Mouse (Mus musculus) brown adipose tissue, adult 24 weeks (tissue): Measurements from ENCODE around the gene Cbx5. TPM values are rescaled to one million over a fixed set of nuclear protein-coding genes. Genes with fewer than 3 reads are reported as not detected.
A peak's percentile ranks its signal among the peaks of the same experiment; 100 is the strongest.
"Not testable (repeated sequence)": the region's sequence is repeated elsewhere in the genome, so short reads cannot be mapped to it uniquely, and the experiment has no call there.

Experiments
- H3K27ac ChIP-seq: fragments of 200-500 bp; replicated peaks from 2 replicates; pipeline ENCODE4 v1.5.1; 2012; ENCODE audit warnings: low read depth, mild to moderate bottlenecking, low read length
- H3K4me1 ChIP-seq: fragments of 200-500 bp; 2 replicates; pipeline ENCODE4 v1.6.1; 2012; ENCODE audit warnings: low read length, mixed read lengths; ENCODE audit not compliant: control insufficient read depth, insufficient read depth, insufficient read length
- H3K4me3 ChIP-seq: fragments of 200-500 bp; 2 replicates; pipeline ENCODE4 v1.5.1; 2012; ENCODE audit warnings: low read depth, mild to moderate bottlenecking, low read length, moderate library complexity; ENCODE audit not compliant: insufficient read depth
- polyA plus RNA-seq: library from polyadenylated mRNA; stranded (reverse); fragments of >200 nt; gene quantifications from 2 replicates; pipeline ENCODE4 v1.2.4, GENCODE M21; 2012; ENCODE audit not compliant: missing spikeins, insufficient read depth, insufficient read length

The Cbx5 gene
- polyA plus RNA-seq, 1 experiment: 37.9 TPM

DNA sequence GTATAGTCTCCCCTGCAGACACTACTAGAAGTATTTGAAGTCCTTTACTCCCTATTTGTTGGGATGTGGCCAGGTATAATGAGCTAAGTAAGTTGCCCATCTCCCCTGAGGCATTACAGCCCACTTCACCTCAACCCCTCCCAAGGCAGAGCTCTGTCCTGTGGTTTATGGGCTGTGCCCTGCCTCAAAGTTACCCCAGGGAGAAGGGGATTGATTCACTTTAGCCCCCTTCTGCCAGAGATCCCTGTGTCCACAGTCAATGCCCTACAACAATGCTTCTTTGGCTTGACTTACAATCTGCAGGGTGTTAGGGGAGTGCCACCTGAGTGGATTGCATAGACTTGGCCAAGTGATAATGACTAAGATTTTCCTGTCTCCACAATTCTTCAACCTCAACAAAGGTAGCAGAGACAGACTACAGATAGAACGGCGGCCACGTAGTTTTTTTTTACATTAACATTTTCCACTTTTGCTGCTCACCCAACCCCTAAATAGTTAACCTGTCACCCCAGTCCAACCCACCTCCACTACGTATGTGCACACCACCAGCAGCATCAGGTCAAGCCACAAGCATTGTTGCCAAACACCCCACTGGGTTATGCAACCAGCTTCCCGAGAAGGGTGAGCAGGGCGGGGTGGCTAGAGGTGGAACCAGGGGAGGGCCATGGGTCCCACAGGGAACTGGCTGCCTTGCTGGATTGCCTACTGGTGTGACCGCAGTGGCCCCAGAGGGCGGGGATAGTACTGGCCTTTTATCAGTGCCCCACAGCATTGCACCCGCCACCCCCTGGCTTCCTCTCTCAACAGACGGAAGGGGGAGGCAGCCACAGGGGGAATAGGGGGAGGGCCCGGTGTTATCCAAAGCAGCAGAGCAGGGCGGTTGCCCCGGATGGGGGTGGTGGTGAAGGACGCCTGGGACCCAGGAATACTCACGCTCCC, 18.4 kb upstream of the Cbx5 start, which contains the start of gene Nfe2:
Gene Nfe2 (minus strand): TSS at position 614 of the 939 bp plus-strand sequence.
- Histone ChIP-seq H3K4me3 (peak within 1 kb of the TSS; percentile 13; the same call in 1 of the 2 replicates), H3K4me1 (peaks cover 5% of the 10 kb centered on the region; the same call in 1 of the 2 replicates), H3K27ac (no peak within 1 kb of the TSS)

DNA sequence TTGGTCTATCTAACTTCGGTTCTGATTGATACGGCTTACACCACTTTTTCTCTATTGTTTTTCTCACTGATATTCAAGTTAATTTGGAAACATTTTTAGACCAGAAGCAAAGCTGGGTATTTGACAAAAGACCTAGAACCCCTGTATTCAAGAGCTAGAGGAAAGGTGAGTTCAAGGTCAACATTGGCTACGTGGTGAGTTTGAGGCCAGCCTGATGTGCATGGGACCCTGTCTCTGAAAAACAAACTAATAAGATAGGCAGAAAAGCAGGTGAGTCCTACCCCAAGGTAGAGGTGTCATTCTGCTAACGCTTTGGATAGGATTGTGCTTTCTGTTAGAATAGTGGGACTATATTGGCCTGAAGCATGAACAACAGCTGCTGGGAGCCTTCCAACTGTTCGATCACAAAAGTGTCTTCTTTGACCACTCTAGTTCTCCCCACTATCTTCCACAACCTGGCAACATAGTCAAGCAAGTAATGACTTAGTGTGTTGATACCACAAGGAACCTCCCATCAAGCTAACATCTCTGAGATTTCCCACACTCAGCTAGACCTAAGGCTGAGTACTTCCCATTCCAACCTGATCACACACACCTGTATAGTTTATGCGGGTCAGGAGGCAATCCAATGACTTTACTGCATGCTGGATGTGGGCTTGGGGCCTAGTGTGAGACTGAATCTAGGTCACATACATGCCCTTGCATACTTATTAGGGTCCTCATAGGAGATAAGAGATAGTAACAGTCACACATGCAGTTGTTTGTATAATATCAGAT, 16.8 kb upstream of the Cbx5 start:
- H3K27ac ChIP-seq: no peak overlapping the region
- H3K4me1 ChIP-seq: peaks cover 5% of the 10 kb centered on the region; the same call in 1 of the 2 replicates
- H3K4me3 ChIP-seq: no peak overlapping the region

DNA sequence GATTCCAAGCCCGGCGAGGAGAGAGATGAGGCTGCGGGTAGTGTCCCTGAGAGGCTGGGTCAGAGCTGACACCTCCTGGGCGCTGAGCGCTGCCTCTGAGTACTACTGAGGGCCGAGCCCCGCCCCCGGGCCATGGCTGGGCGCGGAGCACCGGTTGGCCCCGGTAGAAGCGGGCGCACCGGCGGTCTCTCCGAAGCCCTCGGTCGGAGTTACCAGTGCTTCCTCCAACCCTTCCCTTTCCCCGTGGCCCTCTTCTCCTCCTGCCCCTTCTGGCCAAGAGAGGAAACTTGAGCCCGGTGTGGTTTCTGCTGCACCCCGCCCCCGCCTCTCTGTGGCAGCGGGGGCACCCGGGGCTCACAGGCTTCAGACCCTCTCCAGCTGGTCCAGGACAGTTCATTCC, 15.6 kb upstream of the Cbx5 start:
- Histone ChIP-seq H3K27ac (no peak overlapping the region), H3K4me1 (peaks cover 5% of the 10 kb centered on the region; the same call in 1 of the 2 replicates), H3K4me3 (peak overlapping the region; percentile 17)

DNA sequence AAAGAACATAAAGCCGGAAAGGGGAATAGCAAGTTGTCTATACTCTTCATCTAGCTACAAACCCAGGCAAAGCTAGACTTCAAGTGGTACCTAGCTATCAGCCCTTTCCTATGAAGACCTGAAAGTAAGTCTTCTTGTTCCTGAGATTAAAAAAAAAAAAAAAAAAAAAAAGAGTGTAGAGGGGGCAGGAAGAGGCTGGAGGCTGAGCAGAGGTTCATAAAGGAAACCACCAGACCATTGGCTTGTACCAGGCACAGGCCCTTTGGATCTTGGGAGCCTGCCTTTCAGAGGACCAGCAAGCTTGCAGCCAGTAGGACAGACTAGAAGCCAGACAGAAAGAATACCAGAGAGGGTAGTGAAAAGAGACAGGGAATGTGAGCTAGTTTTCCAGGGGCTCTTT, 13.7 kb upstream of the Cbx5 start:
- Histone ChIP-seq H3K4me1 (peaks cover 5% of the 10 kb centered on the region; the same call in 1 of the 2 replicates), H3K27ac (no peak overlapping the region), H3K4me3 (no peak overlapping the region)

DNA sequence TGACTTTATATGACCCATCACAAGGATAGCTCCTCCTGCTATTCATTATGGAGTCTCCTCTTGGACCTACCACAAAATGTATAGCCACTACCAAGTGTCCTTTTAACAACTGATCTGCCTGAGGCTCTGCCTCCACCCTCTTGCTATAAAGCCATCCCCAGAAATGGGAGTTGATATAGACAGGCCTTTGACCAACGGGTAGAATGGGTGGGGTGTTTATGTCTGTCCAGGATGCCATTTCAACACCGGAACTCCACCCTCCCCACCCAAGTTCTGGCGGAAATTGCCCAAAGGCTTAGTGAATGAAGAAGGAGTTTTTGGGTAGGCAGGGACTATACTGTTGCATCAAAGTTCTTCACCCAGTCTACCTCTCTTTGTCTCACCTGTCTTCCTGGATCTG, 13.0 kb upstream of the Cbx5 start:
- no peak overlapping the region for H3K4me3 ChIP-seq
- no peak overlapping the region for H3K27ac ChIP-seq
- no peaks in the 10 kb centered on the region; the same call in 1 of the 2 replicates for H3K4me1 ChIP-seq

DNA sequence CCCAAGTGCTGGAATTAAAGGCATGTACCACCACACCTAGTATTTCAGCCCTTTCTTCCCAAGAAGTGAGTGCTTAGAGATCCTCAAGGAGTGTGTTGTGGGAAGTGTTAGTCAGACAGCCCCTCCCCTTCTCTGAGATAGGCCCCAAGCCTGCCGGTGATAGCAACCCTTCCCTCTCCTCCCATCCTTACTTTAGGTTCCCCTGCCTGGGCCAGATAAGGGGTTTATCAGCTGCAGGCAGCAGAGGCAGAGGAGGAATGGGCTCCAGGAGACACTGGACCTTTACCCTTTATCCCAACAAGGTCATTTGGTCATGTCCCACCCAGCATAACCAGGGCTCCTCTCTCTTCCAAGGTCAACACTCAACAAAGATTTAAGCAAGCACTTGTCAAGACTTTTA, 12.0 kb upstream of the Cbx5 start:
- H3K27ac ChIP-seq: no peak overlapping the region
- H3K4me1 ChIP-seq: no peaks in the 10 kb centered on the region
- no peak overlapping the region for H3K4me3 ChIP-seq

DNA sequence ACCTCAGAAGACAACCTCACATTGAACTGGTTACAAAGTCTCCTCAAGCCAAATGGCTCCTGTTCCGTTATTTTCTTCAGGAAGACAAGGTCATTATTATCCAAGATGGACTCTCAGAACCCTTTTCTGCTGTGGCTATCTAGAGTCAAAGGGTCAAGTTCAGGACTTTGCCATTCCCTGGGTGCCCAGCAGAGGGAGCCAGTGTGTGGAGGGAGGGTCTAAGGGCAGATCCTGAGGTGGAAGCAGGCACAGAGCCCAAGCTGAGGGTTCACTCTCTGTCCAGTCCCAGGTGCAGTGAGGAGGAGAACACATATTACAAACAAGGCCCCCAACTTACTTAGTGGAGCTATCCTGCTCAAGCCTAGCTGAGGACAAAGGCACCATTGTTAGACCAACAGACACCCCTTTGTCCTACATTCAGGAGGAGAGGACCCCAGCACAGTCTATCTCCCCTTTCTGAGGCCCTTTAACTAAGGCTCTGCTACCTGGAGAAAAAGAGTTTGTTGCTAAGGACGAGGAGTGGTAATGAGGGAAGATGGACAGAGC, 10.7 kb upstream of the Cbx5 start:
- Histone ChIP-seq H3K4me1 (no peaks in the 10 kb centered on the region), H3K27ac (no peak overlapping the region), H3K4me3 (no peak overlapping the region)

DNA sequence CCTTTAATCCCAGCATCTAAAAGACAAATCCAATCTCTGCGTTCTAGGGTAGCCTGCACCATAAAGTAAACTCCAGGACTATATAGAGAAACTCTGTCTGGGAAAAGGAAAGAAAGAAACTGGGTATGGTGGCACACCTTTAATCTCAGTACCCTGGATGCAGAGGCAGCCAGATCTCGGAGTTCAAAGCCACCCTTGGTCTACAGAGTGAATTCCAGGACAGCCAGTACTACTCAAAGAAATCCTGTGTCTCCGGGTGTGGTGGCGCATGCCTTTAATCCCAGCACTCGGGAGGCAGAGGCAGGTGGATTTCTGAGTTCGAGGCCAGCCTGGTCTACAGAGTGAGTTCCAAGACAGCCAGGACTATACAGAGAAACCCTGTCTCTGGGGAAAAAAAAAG, 9.9 kb upstream of the Cbx5 start:
- not testable (repeated sequence) for H3K27ac ChIP-seq, H3K4me3 ChIP-seq

DNA sequence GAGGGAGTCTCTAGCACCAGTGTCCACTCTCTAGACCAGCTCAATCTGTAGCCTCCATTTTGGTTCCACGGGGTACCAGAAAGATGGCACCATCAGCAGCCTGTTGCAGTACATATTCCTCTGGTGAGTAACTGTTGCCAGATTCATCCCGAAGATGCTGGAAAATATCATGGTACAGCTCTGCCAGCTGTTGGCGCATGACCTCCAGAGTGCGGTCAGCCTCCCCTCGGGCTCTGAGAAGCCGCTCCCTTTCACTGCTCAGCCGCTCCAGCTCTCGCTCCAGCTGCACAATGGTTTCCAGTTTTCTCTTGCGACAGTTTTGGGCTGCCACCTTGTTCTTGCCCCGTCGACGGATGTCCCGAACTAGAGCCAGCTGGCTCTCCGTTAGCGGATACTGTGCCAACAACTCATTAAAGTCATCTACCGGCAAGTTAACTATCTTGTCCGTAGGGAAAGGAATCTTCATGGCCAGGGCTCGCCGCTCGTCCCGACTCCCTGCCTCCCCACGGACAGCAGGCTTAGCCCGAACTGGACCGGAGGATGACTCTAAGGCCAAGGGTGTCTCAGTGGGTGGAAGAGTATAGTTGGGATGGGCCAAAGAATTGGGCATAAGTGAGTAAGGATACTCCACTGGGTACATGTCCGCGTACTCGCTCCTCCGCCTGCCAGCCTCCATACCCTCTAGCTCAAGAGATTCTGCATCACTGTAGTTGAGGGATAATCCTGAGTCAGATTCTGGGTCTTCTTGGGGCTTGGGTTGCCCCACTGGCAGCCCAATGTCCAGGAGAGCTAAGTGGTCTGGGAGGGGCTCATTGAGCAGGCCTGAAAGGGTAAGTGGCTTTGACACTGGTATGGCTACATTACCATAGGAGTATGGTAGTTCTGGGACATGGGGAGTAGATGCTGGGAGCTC, 9.0 kb upstream of the Cbx5 start:
- Histone ChIP-seq H3K27ac (no peak overlapping the region), H3K4me3 (no peak overlapping the region), H3K4me1 (no peaks in the 10 kb centered on the region)

More for the DNA sequence above, 9.9 kb upstream of the Cbx5 start:
- not testable (repeated sequence) for H3K4me1 ChIP-seq

DNA sequence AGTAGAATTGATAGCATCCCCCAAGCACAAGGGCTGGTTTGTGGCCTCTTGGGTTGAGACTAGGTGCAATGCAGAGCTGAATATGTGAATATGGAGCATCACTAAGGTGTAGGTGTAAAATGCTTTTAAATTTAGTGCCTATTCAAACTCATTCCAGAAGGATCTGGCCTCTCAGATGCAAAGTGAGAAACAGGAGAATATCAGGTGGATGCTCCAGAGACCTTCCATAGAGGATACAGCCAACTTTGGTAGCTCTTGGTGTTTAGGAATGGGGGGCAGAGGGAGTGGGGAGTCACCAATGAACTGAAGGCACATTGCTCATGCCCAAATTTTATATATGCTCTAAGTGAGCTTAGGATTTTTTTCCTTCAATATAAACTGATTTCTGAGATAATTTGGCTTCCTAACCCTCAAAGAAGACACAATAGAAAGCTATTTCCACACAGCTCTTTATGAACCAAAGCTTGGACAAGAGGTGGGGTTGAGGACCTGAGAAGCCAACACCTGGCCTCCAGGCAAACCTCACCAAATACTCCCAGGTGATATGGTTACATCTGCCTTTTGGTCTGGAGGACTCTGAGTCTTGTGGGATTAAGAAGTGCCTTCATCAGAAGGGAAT, 8.3 kb upstream of the Cbx5 start:
- Histone ChIP-seq H3K4me1 (no peaks in the 10 kb centered on the region), H3K4me3 (no peak overlapping the region), H3K27ac (no peak overlapping the region)

DNA sequence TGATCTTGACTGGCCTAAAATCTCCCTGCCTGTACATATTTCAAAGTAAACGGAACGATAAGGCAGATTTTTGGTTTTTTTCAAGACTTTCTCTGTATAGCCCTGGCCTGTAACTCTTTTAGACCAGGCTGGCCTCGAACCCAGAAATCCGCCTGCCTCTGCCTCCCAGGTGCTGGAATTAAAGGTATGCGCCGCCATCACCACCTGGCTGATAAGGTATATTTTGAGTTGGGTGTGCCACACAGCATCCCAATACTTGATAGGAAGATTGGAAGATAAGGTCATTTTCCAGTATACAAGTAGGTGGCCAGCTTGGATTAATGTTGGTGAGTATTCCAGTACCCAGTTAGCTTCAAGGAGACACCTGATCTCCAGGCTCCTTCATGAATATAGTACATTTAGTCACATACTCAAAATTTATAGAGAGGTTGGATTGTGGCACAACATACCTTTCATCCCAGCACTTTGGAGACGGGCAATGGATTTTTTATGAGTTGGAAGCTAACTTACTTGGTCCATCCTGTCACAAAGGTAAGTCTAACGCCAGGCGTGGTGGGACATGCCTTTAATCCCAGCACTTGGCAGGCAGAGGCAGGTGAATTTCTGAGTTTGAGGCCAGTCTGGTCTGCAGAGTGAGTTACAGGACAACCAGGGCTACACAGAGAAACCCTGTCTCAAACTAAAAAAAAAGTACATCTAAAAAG, 7.6 kb upstream of the Cbx5 start:
- Histone ChIP-seq H3K4me3 (no peak overlapping the region), H3K27ac (no peak overlapping the region), H3K4me1 (no peaks in the 10 kb centered on the region)

DNA sequence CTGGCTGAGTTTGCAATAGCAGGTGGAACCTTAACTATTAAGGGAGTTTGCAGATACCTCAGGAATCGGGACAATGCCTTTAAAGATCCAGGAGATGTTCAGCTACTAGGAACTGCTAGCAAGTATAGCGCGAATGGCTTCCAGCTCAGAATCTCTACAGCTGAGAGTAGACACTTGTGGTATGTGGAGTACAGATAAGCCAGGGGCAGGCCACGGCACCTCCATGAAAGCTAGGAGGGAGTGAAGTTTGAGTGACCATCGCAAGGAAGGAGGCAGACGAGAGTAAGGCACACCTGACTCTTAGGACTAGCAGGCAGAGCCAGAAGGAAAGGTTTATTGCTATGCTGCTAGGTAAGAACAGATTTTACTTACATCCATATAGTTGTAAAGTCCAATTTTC, 6.0 kb upstream of the Cbx5 start:
- Histone ChIP-seq H3K4me1 (peaks cover 3% of the 10 kb centered on the region; the same call in 1 of the 2 replicates), H3K27ac (no peak overlapping the region)

DNA sequence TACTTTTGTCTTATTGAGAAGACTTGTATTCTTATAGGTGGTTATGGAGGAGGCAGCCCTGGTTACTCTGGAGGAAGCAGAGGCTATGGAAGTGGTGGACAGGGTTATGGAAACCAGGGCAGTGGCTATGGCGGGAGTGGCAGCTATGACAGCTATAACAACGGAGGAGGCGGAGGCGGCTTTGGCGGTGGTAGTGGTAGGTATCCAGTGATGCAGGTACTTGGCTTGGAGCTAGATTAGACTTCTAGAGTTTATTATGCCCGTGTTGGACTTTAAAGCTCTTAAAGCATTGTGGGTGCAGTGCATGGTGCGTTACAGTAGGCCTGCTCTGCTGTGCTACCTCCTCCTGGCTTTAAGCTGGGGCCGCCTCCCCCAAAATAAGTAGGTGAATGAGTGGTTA, 3.3 kb upstream of the Cbx5 start:
- Histone ChIP-seq H3K4me3 (no peak overlapping the region), H3K27ac (no peak overlapping the region), H3K4me1 (peaks cover 3% of the 10 kb centered on the region; the same call in 1 of the 2 replicates)

More for the DNA sequence above, 6.0 kb upstream of the Cbx5 start:
- H3K4me3 ChIP-seq: no peak overlapping the region
